Mouse (Mus musculus): ENCODE measurements around the gene Hs3st3b1. TPM values are rescaled to one million over a fixed set of nuclear protein-coding genes. Genes with fewer than 3 reads are reported as not detected.
A peak's percentile ranks its signal among the peaks of the same experiment; 100 is the strongest.

Gene Hs3st3b1
- polyA plus RNA-seq, 1 experiment from 2014 or later, result 41.7 TPM

DNA sequence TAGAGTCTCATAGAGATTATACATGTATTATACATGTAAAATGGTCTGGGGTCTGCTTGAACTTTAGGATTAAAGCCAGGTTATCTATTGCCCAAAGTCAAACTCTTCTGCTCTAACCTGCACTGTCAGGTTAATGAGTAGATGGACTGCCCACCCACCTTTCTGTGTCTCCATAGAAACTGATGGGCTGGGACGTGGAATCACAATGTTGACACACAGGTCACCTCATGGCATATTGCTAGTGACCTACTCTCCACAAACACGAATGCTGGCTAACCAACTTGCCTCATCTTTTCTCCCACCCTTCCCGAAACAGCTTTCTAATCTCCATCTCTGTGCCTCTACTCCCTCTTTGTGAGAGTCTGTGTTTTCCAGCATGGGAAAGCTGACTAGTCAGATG lies 38.7 kb downstream of the Hs3st3b1 start:
- Histone ChIP-seq H3K4me1 (replicated peaks; ENCODE audit: control insufficient read depth, insufficient read depth, low read length) (peaks cover 11% of the 10 kb centered on the region), H3K4me2 (no peak overlapping the region), H3K4me3 (ENCODE audit: low read depth, low read length) (no peak overlapping the region), H3K9me3 (ENCODE audit: control insufficient read depth, low read length) (no peaks in the 10 kb centered on the region), H3K36me3 (ENCODE audit: control insufficient read depth, insufficient read depth, low read length) (no peaks in the 10 kb centered on the region; the same call in 1 of the 2 replicates), H3K27me3 (replicated peaks; ENCODE audit: control insufficient read depth, insufficient read depth, low read length) (no peaks in the 10 kb centered on the region), H3K27ac (ENCODE audit: low read depth, low read length) (no peak overlapping the region), H3K9ac (ENCODE audit: low read depth, low read length) (no peak overlapping the region)
- no peak for DNase-seq (ENCODE audit: low spot score)
- ATAC-seq (replicated peaks; ENCODE audit: low FRiP score), result no peak
- 71% methylated on average over 3 of the region's 3 CpGs for WGBS

DNA sequence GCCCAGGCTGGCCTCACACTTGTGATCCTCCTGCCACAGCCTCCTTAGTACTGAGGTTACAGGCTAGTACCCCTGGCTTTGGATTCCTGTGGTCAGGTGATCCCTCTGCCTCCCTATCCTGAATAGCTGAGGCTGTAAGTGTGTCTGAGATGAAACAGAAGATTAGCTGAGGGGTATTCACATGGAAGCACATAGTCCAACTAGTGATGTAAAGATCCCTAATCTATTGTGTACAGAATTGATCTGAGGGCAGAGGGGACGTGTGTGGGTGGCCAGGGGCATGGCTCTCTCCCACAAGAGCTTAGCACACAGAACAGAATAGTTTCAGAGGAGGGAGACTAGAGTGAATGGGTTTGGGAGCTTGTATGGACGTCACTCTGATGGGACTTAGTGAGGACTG lies 41.8 kb downstream of the Hs3st3b1 start:
- no peaks in the 10 kb centered on the region for H3K36me3 ChIP-seq (ENCODE audit: control insufficient read depth, insufficient read depth, low read length)
- ATAC-seq (replicated peaks; ENCODE audit: low FRiP score) (peak; percentile 47; the same call in 1 of the 2 replicates), DNase-seq (ENCODE audit: low spot score) (no peak)
- peaks cover 11% of the 10 kb centered on the region for H3K4me1 ChIP-seq (replicated peaks; ENCODE audit: control insufficient read depth, insufficient read depth, low read length)
- H3K4me3 ChIP-seq (ENCODE audit: low read depth, low read length), result no peak overlapping the region
- H3K27me3 ChIP-seq (replicated peaks; ENCODE audit: control insufficient read depth, insufficient read depth, low read length), result no peaks in the 10 kb centered on the region
- H3K4me2 ChIP-seq, result no peak overlapping the region
- no peaks in the 10 kb centered on the region for H3K9me3 ChIP-seq (ENCODE audit: control insufficient read depth, low read length)
- WGBS, result 47% methylated on average over 2 of the region's 2 CpGs
- H3K9ac ChIP-seq (ENCODE audit: low read depth, low read length), result no peak overlapping the region
- H3K27ac ChIP-seq (ENCODE audit: low read depth, low read length), result peak overlapping the region; percentile 34; the same call in 1 of the 2 replicates

DNA sequence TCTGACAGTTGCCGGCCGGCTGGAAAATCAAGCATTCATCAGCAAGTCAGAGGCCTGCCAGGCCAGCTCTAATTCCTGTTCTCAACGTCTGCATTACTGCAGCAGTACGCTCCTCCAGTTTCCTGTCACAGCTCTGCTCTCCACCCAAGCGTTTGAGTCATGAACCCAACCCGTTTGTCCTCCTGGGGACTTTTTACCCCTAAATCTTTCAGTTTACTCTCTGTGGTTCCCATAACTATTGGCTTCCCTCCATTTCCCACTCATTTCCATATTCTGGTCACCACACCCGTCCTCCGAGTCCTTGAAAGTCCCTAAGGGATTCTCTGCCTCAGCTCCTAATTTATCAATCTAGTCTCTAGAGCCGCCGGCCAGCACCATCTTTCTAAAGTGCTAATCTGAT lies 42.8 kb downstream of the Hs3st3b1 start:
- no peaks in the 10 kb centered on the region for H3K36me3 ChIP-seq (ENCODE audit: control insufficient read depth, insufficient read depth, low read length)
- no peak overlapping the region for H3K9ac ChIP-seq (ENCODE audit: low read depth, low read length)
- H3K4me3 ChIP-seq (ENCODE audit: low read depth, low read length), result no peak overlapping the region
- WGBS, result 47% methylated on average over 10 of the region's 10 CpGs
- H3K27me3 ChIP-seq (replicated peaks; ENCODE audit: control insufficient read depth, insufficient read depth, low read length), result no peaks in the 10 kb centered on the region
- H3K27ac ChIP-seq (ENCODE audit: low read depth, low read length), result 0 out of 2 replicates have a peak overlapping the region, but pooled peaks have one; percentile 14
- DNase-seq (ENCODE audit: low spot score) (no peak), ATAC-seq (replicated peaks; ENCODE audit: low FRiP score) (no peak)
- H3K4me2 ChIP-seq, result no peak overlapping the region
- H3K4me1 ChIP-seq (replicated peaks; ENCODE audit: control insufficient read depth, insufficient read depth, low read length), result peaks cover 11% of the 10 kb centered on the region
- H3K9me3 ChIP-seq (ENCODE audit: control insufficient read depth, low read length), result no peaks in the 10 kb centered on the region

DNA sequence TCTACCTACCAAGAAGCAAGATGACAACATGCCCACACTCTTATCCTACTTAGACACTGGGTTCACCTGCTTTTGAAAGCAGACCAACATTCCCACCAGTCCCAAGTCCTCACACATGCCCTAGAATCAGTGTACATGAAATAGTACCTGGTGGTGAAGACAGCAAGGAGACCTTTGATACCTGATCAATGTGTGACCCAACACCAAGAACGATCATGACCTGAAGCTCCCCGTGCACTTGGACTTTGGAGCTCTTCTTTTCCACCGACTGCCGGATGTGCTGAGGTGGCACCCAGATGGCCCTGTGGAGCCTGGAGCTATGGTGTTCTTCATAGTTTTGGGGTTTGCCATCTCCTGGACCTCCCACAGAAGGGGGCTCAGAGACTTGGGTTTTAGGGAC lies 43.5 kb downstream of the Hs3st3b1 start:
- 65% methylated on average over 4 of the region's 4 CpGs for WGBS
- H3K4me3 ChIP-seq (ENCODE audit: low read depth, low read length), result no peak overlapping the region
- no peaks in the 10 kb centered on the region for H3K36me3 ChIP-seq (ENCODE audit: control insufficient read depth, insufficient read depth, low read length)
- no peak overlapping the region for H3K27ac ChIP-seq (ENCODE audit: low read depth, low read length)
- H3K9ac ChIP-seq (ENCODE audit: low read depth, low read length), result no peak overlapping the region
- H3K4me2 ChIP-seq, result no peak overlapping the region
- H3K9me3 ChIP-seq (ENCODE audit: control insufficient read depth, low read length), result no peaks in the 10 kb centered on the region
- ATAC-seq (replicated peaks; ENCODE audit: low FRiP score) (0 out of 2 replicates have a peak, but pooled peaks have one; percentile 20), DNase-seq (ENCODE audit: low spot score) (no peak)
- peaks cover 11% of the 10 kb centered on the region for H3K4me1 ChIP-seq (replicated peaks; ENCODE audit: control insufficient read depth, insufficient read depth, low read length)
- no peaks in the 10 kb centered on the region for H3K27me3 ChIP-seq (replicated peaks; ENCODE audit: control insufficient read depth, insufficient read depth, low read length)

DNA sequence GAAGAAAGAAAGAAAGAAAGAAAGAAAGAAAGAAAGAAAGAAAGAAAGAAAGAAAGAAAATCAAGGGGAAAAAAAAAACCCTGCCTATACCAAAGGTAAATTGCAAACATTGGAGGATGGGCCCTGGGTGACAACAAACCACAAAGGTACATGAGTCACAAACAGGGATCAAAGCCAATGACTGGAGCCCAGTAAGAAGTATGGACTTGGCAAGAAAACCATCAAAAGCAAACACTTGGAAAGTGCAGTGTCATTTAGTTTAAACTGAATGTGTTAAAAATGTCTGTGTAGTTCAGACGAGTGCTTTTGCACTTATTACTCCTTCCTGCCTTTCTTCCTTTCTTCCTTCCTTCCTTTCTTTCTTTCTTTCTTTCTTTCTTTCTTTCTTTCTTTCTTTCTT lies 59.3 kb downstream of the Hs3st3b1 start:
- Histone ChIP-seq H3K9ac (ENCODE audit: low read depth, low read length) (no peak overlapping the region), H3K9me3 (ENCODE audit: control insufficient read depth, low read length) (no peaks in the 10 kb centered on the region), H3K4me1 (replicated peaks; ENCODE audit: control insufficient read depth, insufficient read depth, low read length) (0 out of 2 replicates have a peak, but pooled peaks cover 3% of the 10 kb centered on the region), H3K36me3 (ENCODE audit: control insufficient read depth, insufficient read depth, low read length) (no peaks in the 10 kb centered on the region), H3K4me2 (no peak overlapping the region), H3K4me3 (ENCODE audit: low read depth, low read length) (no peak overlapping the region), H3K27me3 (replicated peaks; ENCODE audit: control insufficient read depth, insufficient read depth, low read length) (no peaks in the 10 kb centered on the region), H3K27ac (ENCODE audit: low read depth, low read length) (no peak overlapping the region)
- ATAC-seq (replicated peaks; ENCODE audit: low FRiP score) (no peak), DNase-seq (ENCODE audit: low spot score) (no peak)
- WGBS, result 29% methylated on average over 1 of the region's 1 CpGs

DNA sequence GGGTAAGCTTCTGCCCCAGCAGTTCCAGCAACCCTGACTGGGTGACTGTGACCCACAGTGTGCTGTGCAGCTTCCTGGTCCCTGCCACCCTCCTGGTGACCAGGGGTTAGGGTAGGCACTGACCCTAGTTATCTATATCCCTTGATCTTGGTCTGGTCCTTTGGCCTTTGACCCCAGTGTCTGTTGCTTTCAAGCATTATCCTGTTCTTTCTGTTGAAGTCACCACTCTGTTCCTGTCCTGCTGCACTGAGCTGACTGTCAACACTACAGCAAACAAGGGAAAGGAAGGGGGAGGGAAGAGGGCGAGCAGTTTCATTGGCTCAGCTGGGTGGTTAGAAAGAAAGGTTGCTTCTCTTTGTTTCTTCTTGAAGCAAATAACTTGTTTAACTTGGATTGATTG lies 60.1 kb downstream of the Hs3st3b1 start:
- no peak overlapping the region; the same call in 1 of the 2 replicates for H3K27ac ChIP-seq (ENCODE audit: low read depth, low read length)
- H3K4me3 ChIP-seq (ENCODE audit: low read depth, low read length), result no peak overlapping the region
- H3K4me1 ChIP-seq (replicated peaks; ENCODE audit: control insufficient read depth, insufficient read depth, low read length), result 0 out of 2 replicates have a peak, but pooled peaks cover 3% of the 10 kb centered on the region
- WGBS, result 30% methylated on average over 1 of the region's 1 CpGs
- DNase-seq (ENCODE audit: low spot score) (no peak), ATAC-seq (replicated peaks; ENCODE audit: low FRiP score) (peak; percentile 81)
- no peak overlapping the region for H3K9ac ChIP-seq (ENCODE audit: low read depth, low read length)
- no peaks in the 10 kb centered on the region for H3K27me3 ChIP-seq (replicated peaks; ENCODE audit: control insufficient read depth, insufficient read depth, low read length)
- H3K36me3 ChIP-seq (ENCODE audit: control insufficient read depth, insufficient read depth, low read length), result no peaks in the 10 kb centered on the region
- no peak overlapping the region for H3K4me2 ChIP-seq
- no peaks in the 10 kb centered on the region for H3K9me3 ChIP-seq (ENCODE audit: control insufficient read depth, low read length)

DNA sequence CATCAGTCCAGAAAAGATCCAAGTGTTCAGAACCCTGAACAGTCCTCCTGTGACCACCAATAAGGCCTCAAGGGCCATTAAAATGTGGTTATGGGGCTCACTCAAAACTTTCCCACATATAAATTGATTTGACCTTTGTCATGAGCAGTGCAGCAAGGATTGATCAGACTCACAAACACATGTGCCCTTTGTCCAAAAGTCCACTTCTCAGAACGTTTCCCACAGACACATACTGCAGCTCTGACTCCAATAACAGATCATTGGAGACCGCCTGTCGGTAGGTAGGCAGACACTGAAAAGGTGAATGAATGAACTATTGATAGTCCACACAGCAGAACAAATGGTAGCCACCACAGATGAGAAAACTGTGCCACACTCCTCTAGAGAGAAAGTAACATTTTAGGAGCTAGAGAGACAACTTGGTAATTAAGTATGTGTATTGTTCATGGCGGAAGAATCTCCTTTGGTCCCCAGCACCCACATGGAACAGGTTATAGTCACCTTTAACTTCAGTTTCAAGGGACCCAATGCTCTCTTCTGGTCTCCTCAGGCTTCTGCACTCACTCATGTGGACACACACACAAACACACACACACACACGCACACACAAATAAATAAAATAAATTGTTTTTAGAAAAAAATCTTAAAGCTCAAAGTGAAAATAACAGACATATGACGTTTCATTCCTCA lies 70.9 kb downstream of the Hs3st3b1 start:
- no peak overlapping the region for H3K27ac ChIP-seq (ENCODE audit: low read depth, low read length)
- no peaks in the 10 kb centered on the region for H3K9me3 ChIP-seq (ENCODE audit: control insufficient read depth, low read length)
- H3K4me1 ChIP-seq (replicated peaks; ENCODE audit: control insufficient read depth, insufficient read depth, low read length), result no peaks in the 10 kb centered on the region
- H3K36me3 ChIP-seq (ENCODE audit: control insufficient read depth, insufficient read depth, low read length), result no peaks in the 10 kb centered on the region
- H3K4me3 ChIP-seq (ENCODE audit: low read depth, low read length), result no peak overlapping the region
- DNase-seq (ENCODE audit: low spot score) (no peak), ATAC-seq (replicated peaks; ENCODE audit: low FRiP score) (no peak)
- WGBS, result 85% methylated on average over 6 of the region's 6 CpGs
- H3K4me2 ChIP-seq, result no peak overlapping the region
- H3K27me3 ChIP-seq (replicated peaks; ENCODE audit: control insufficient read depth, insufficient read depth, low read length), result no peaks in the 10 kb centered on the region
- H3K9ac ChIP-seq (ENCODE audit: low read depth, low read length), result no peak overlapping the region

- H3K9me3 ChIP-seq (ENCODE audit: control insufficient read depth, low read length), result no peaks in the 10 kb centered on the region
- no peak overlapping the region for H3K4me2 ChIP-seq
- H3K4me1 ChIP-seq (replicated peaks; ENCODE audit: control insufficient read depth, insufficient read depth, low read length), result no peaks in the 10 kb centered on the region
- 86% methylated on average over 4 of the region's 4 CpGs for WGBS
- no peak for ATAC-seq (replicated peaks; ENCODE audit: low FRiP score)
- H3K27ac ChIP-seq (ENCODE audit: low read depth, low read length), result no peak overlapping the region
- no peak for DNase-seq (ENCODE audit: low spot score)
- no peaks in the 10 kb centered on the region for H3K36me3 ChIP-seq (ENCODE audit: control insufficient read depth, insufficient read depth, low read length)
- no peak overlapping the region for H3K9ac ChIP-seq (ENCODE audit: low read depth, low read length)
- H3K27me3 ChIP-seq (replicated peaks; ENCODE audit: control insufficient read depth, insufficient read depth, low read length), result no peaks in the 10 kb centered on the region
- no peak overlapping the region for H3K4me3 ChIP-seq (ENCODE audit: low read depth, low read length)
Observed at GRCm38 (mm10) chr11:63850261-63850660, 71.8 kb downstream of the Hs3st3b1 start.

GRCm38 (mm10) chr11:63845379-63845778 lies 76.7 kb downstream of the Hs3st3b1 start:
- Histone ChIP-seq H3K4me1 (replicated peaks; ENCODE audit: control insufficient read depth, insufficient read depth, low read length) (no peaks in the 10 kb centered on the region), H3K4me3 (ENCODE audit: low read depth, low read length) (no peak overlapping the region), H3K9me3 (ENCODE audit: control insufficient read depth, low read length) (no peaks in the 10 kb centered on the region), H3K4me2 (no peak overlapping the region), H3K9ac (ENCODE audit: low read depth, low read length) (no peak overlapping the region), H3K27me3 (replicated peaks; ENCODE audit: control insufficient read depth, insufficient read depth, low read length) (no peaks in the 10 kb centered on the region), H3K36me3 (ENCODE audit: control insufficient read depth, insufficient read depth, low read length) (no peaks in the 10 kb centered on the region), H3K27ac (ENCODE audit: low read depth, low read length) (no peak overlapping the region)
- no CpG with 5 or more reads among the region's 6 CpGs for WGBS
- ATAC-seq (replicated peaks; ENCODE audit: low FRiP score) (no peak), DNase-seq (ENCODE audit: low spot score) (no peak)

Measured in liver, embryonic 11.5 days (tissue).